Mouse (Mus musculus) thymus, adult 2 months (tissue): ENCODE measurements around the gene Lag3. TPM values are rescaled to one million over a fixed set of nuclear protein-coding genes. Genes with fewer than 3 reads are reported as not detected.

Experiments
- DNase-seq: peaks from one replicate; pipeline ENCODE4 v3.0.0; 2021
- H3K27ac ChIP-seq: fragments of 200-500 bp; 2 replicates; pipeline ENCODE4 v1.5.1; 2012; ENCODE audit warnings: low read length, control low read depth; ENCODE audit not compliant: control insufficient read depth, insufficient read depth
- H3K27me3 ChIP-seq: fragments of 200-500 bp; 2 replicates; pipeline ENCODE4 v1.6.1; 2012; ENCODE audit warnings: mild to moderate bottlenecking, low read length, moderate library complexity, mixed read lengths; ENCODE audit not compliant: control insufficient read depth, insufficient read depth
- H3K36me3 ChIP-seq: fragments of 200-500 bp; 2 replicates; pipeline ENCODE4 v1.6.1; 2012; ENCODE audit warnings: mild to moderate bottlenecking, low read length, moderate library complexity; ENCODE audit not compliant: control insufficient read depth, insufficient read depth
- H3K4me1 ChIP-seq: fragments of 200-500 bp; replicated peaks from 2 replicates; pipeline ENCODE4 v1.6.1; 2012; ENCODE audit warnings: low read length; ENCODE audit not compliant: control insufficient read depth, insufficient read depth
- H3K4me3 ChIP-seq: fragments of 200-500 bp; 2 replicates; pipeline ENCODE4 v1.5.1; 2012; ENCODE audit warnings: mild to moderate bottlenecking, low read length, control low read depth, moderate library complexity; ENCODE audit not compliant: control insufficient read depth, insufficient read depth
- CTCF ChIP-seq: fragments of 200-500 bp; IDR thresholded peaks from 2 replicates; pipeline ENCODE4 v1.5.1; 2012; ENCODE audit warnings: mild to moderate bottlenecking, control low read depth, low read length, moderate library complexity, borderline replicate concordance; ENCODE audit not compliant: control insufficient read depth, poor library complexity, insufficient read depth; ENCODE audit errors: extremely low read depth
- POLR2A ChIP-seq: fragments of 200-500 bp; IDR thresholded peaks from 2 replicates; pipeline ENCODE4 v1.6.1; 2012; ENCODE audit warnings: mild to moderate bottlenecking, low read length, control low read depth, moderate library complexity; ENCODE audit not compliant: control insufficient read depth, poor library complexity, insufficient read depth; ENCODE audit errors: extremely low read depth
- WGBS: fragments of 180-500 bp; shearing (Covaris S2); methylation state at CpG from one replicate; pipeline ENCODE4 v1.1.7; 2018; 5-methylcytosine and 5-hydroxymethylcytosine counted together
- polyA plus RNA-seq: library from polyadenylated mRNA; depleted of rRNA; stranded (reverse); fragments of >200 nt; gene quantifications from 2 replicates; pipeline ENCODE4 v1.2.3, GENCODE M21; 2012

Lag3 gene
- polyA plus RNA-seq, 1 experiment = 30.1 TPM

DNA sequence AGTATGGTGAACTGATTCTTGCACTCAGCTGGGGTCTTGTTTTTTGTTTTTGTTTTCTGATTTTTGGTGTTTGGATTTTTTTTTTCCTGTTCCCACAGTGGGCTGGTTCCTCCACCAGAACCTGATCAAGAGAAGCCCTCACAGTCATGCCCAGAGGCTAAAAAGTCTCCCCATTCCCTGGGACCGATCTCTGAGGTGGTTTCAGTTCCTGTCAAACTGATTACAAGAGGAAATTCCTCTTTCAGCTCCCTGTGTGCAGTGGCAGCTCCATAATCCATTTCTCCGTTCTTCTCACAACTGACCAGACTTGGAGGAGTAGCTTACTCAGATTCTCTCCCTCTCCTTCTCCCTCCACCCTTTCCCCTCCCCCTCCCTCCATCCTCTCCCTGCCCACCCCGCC, 37.2 kb downstream of the Lag3 start:
- H3K27ac ChIP-seq = no peak overlapping the region
- no peak for TF ChIP-seq CTCF
- no peak for TF ChIP-seq POLR2A
- no peak for DNase-seq
- H3K27me3 ChIP-seq = no peaks in the 10 kb centered on the region
- H3K4me1 ChIP-seq = peaks cover 22% of the 10 kb centered on the region
- H3K36me3 ChIP-seq = peaks cover 99% of the 10 kb centered on the region
- H3K4me3 ChIP-seq = no peak overlapping the region
- WGBS = 67% methylated on average over 3 of the region's 3 CpGs

DNA sequence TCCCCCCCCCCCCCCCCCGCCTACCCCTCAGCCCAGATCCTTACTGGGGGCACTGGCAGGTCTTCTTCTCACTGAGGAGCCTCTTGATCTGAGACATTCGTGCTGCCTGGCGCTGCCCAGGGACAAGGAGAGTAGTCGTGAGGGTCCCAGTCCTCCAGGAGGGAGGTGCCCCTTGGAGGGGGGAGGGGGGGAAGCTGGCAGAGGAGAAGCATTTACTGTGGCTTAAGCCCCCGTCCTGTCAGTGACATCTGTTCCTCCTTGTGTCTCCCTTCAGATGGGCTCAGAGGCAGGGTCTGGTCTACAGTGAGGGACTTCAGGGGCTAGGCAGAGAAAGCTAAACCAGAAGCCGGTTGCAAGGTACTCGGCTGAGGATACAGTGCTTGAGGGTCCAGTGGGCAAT, 44.9 kb downstream of the Lag3 start:
- TF ChIP-seq POLR2A (no peak), CTCF (no peak)
- Histone ChIP-seq H3K27ac (no peak overlapping the region), H3K36me3 (peaks cover 62% of the 10 kb centered on the region), H3K4me3 (no peak overlapping the region), H3K27me3 (no peaks in the 10 kb centered on the region), H3K4me1 (peaks cover 40% of the 10 kb centered on the region)
- no peak for DNase-seq
- 88% methylated on average over 7 of the region's 7 CpGs for WGBS

DNA sequence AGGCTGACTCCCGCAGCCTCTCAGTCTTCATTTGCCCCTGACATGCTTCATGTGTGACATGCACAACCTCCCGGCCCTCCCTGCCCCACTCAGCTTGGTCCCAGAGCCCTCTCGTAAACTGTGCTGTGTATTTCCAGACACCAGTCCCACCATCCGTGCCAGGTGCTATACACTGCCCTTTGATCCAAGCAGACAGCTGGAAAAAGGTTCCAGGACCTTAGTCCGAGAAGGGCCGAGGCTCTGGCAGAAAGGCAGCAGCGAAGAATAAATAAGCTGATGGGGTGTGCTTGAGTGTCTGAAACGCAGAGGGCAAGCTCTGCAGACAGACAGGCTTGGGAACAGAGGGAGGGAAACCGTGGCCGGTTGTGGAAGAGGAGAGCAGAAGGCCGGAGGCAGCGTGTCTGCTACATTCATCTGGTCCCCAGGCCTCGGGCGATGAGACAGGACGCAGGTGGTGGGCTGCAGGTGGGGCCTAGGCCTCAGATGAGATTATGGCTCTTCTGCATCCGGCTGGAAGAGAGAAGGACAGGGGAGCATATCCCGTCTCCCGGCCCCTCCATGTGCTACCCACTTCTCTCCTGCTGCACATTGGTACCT, 45.6 kb downstream of the Lag3 start:
- Histone ChIP-seq H3K4me3 (no peak overlapping the region), H3K36me3 (peaks cover 55% of the 10 kb centered on the region), H3K4me1 (peaks cover 47% of the 10 kb centered on the region), H3K27me3 (no peaks in the 10 kb centered on the region), H3K27ac (peak overlapping the region; percentile 13; the same call in 1 of the 2 replicates)
- WGBS = 93% methylated on average over 18 of the region's 18 CpGs
- no peak for TF ChIP-seq POLR2A
- TF ChIP-seq CTCF = no peak
- DNase-seq = no peak

DNA sequence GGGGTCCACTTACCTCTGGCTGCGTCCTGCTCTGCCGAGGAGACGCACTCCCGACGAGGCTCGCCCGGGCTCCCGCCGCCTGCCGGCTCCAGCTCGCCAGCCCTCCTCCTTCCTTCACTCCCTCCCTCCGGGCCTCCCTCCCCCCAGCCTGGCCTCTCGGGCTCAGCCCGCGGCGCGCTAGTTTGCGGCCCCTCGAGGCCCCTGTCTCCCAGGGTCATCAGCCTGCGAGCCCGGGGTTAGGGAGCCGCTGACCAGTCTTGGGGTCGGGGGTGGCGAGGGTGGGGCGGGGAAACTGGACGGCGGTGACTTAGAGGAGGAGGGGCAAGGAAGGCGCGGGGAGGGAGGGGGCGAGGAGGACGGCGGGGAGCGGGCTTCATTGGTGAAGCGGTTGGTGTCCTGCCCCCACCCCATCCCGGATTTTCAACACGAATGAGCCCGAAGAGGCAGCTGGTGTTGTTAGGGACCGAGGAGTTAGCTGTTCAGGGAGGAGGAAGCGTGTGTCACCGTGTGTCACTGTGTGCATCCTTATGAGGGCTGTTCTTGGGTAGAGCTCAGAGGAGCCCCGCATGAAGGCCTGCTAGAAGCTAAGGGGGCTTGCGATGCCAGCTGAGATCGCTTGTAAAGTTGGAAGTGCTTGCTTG, 47.7 kb downstream of the Lag3 start, which contains the start of gene Gpr162:
Gene Gpr162 (minus strand): TSS at position 326 of the 641 bp plus-strand sequence.
- Histone ChIP-seq H3K27me3 (no peaks in the 10 kb centered on the region), H3K36me3 (peaks cover 35% of the 10 kb centered on the region), H3K4me3 (peak within 1 kb of the TSS; percentile 69), H3K27ac (peak within 1 kb of the TSS; percentile 98), H3K4me1 (peaks cover 60% of the 10 kb centered on the region)
- DNase-seq = peak; percentile 71
- 2% methylated on average over 43 of the region's 43 CpGs for WGBS
- TF ChIP-seq POLR2A = 0 out of 2 replicates have a peak, but pooled peaks have one; percentile 11
- no peak for TF ChIP-seq CTCF

DNA sequence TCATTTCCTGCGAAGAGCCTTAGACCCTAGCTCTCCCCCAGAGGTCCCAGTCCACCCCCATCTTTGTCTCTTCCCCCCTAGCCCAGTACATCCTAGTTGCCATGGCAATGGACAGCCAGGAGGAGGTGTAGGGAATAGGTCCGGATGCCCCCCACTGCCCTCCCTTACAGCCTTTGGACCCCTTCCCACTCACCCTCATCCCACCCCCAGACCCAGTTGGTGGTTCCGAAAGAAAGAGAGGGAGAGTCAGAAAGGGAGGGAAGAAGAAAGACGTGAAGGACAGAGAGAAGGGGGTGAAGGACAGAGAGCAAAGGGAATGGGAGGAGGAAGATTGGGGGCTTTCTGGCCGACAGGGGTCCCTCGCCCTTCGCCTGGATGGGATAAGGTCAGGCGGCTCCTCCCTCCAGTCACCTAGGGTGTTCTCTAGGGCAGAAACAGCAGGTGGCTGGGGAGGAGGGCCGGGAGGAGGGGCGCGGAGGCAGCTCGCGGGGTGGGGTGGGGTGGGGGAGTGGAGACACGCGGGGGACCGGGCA, 48.3 kb downstream of the Lag3 start:
- Histone ChIP-seq H3K27me3 (no peaks in the 10 kb centered on the region), H3K4me3 (peak overlapping the region; percentile 69), H3K27ac (peak overlapping the region; percentile 98), H3K36me3 (peaks cover 29% of the 10 kb centered on the region), H3K4me1 (peaks cover 60% of the 10 kb centered on the region)
- peak; percentile 82 for DNase-seq
- under 1% methylated on average over 9 of the region's 16 CpGs for WGBS
- TF ChIP-seq CTCF (no peak), POLR2A (peak; percentile 45; the same call in 1 of the 2 replicates)

DNA sequence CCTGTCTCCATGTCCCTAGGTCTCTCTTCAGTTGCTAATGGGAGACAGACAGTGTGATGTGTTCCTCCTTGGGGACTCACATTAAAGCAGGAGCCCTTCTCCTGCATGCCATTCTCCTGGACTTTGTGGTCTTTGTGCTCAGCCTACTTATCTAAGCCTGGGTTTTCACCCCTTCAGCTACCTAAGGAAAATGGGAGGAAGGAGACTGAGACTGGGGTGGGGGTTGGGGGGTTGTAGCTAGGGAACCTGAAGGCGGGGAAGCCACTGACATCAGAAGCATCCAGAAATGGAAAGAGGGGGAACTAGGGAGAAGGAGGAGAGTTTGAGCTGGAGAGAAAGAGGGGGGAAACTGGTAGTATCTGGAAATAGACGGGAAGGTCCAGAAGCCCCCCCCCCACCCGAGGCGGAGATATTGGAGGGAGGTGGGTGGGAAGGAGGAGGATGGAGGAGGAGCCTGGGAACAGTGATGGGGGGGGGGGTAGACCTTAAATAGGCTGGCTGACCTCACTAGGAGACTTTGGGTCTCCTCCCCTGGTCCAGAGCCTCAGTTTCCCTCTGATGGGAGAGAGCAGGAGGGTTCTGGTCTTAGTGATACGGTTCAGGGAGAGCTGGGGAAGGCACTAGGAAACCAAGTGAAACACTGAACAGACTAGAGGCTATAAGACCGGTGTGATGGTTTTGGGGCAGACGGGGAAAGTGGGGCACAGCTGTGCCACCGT, 48.9 kb downstream of the Lag3 start:
- Histone ChIP-seq H3K27ac (peak overlapping the region; percentile 98), H3K36me3 (peaks cover 23% of the 10 kb centered on the region), H3K4me1 (peaks cover 61% of the 10 kb centered on the region), H3K27me3 (no peaks in the 10 kb centered on the region), H3K4me3 (peak overlapping the region; percentile 69)
- no peak for DNase-seq
- no peak for TF ChIP-seq POLR2A
- TF ChIP-seq CTCF = no peak
- 16% methylated on average over 8 of the region's 8 CpGs for WGBS
